Mouse (Mus musculus) midbrain, embryonic 15.5 days (tissue): ENCODE results near the gene Ttc7b. TPM values are rescaled to one million over a fixed set of nuclear protein-coding genes. Genes with fewer than 3 reads are reported as not detected.

Source experiments
- ATAC-seq: fragments of 200-750 bp; cut with Nextera tagmentation; replicated peaks from 2 replicates; pipeline ENCODE4 v1.8.0; 2017; ENCODE audit warnings: moderate TSS enrichment
- H3K27ac ChIP-seq: fragments of 300-500 bp; sonication (generic); 2 replicates; pipeline ENCODE4 v1.5.1; 2015; ENCODE audit warnings: mild to moderate bottlenecking, inconsistent platforms
- H3K27me3 ChIP-seq: fragments of 300-500 bp; sonication (generic); replicated peaks from 2 replicates; pipeline ENCODE4 v1.6.1; 2015; ENCODE audit warnings: inconsistent platforms
- H3K36me3 ChIP-seq: fragments of 300-500 bp; sonication (generic); replicated peaks from 2 replicates; pipeline ENCODE4 v1.6.1; 2015; ENCODE audit warnings: inconsistent platforms
- H3K4me1 ChIP-seq: fragments of 300-500 bp; sonication (generic); 2 replicates; pipeline ENCODE4 v1.6.1; 2015; ENCODE audit warnings: inconsistent platforms
- H3K4me2 ChIP-seq: fragments of 300-500 bp; sonication (generic); 2 replicates; pipeline ENCODE4 v1.6.1; 2015; ENCODE audit warnings: inconsistent platforms, mild to moderate bottlenecking, moderate library complexity
- H3K4me3 ChIP-seq: fragments of 300-500 bp; sonication (generic); 2 replicates; pipeline ENCODE4 v1.5.1; 2015; ENCODE audit warnings: mild to moderate bottlenecking, inconsistent platforms
- H3K9ac ChIP-seq: fragments of 300-500 bp; sonication (generic); 2 replicates; pipeline ENCODE4 v1.6.1; 2015; ENCODE audit warnings: mild to moderate bottlenecking, inconsistent platforms
- H3K9me3 ChIP-seq: fragments of 300-500 bp; sonication (generic); 2 replicates; pipeline ENCODE4 v1.6.1; 2016; ENCODE audit warnings: inconsistent platforms
- WGBS: fragments of 180-500 bp; shearing (Covaris S2); methylation state at CpG from one replicate; pipeline ENCODE4 v1.1.7; 2015; ENCODE audit warnings: mixed read lengths; 5-methylcytosine and 5-hydroxymethylcytosine counted together
- polyA plus RNA-seq: library from polyadenylated mRNA; unstranded; fragments of >200 nt; fragmentation: Nextera tagmentation; extraction: Ambion mirVana; gene quantifications from 2 replicates; pipeline ENCODE4 v1.2.1, GENCODE M21; 2015

Gene Ttc7b
- polyA plus RNA-seq, 1 experiment from 2014 or later: 9.7 TPM

GRCm38 (mm10) chr12:100480642-100481442, 39.8 kb downstream of the Ttc7b start:
- WGBS: 90% methylated on average over 15 of the region's 15 CpGs

GRCm38 (mm10) chr12:100479892-100480621, 40.6 kb downstream of the Ttc7b start:
- Histone ChIP-seq H3K27me3 (no peaks in the 10 kb centered on the region), H3K4me2 (no peak overlapping the region), H3K36me3 (no peaks in the 10 kb centered on the region), H3K4me1 (no peaks in the 10 kb centered on the region), H3K9ac (no peak overlapping the region), H3K27ac (no peak overlapping the region), H3K9me3 (no peaks in the 10 kb centered on the region), H3K4me3 (no peak overlapping the region)
- WGBS: 28% methylated on average over 7 of the region's 7 CpGs
- peak; percentile 79 for ATAC-seq

More at GRCm38 (mm10) chr12:100480642-100481442, 39.8 kb downstream of the Ttc7b start:
- Histone ChIP-seq H3K9ac (no peak overlapping the region), H3K27me3 (no peaks in the 10 kb centered on the region), H3K4me2 (no peak overlapping the region), H3K36me3 (peaks cover 3% of the 10 kb centered on the region; the same call in 1 of the 2 replicates), H3K4me1 (no peaks in the 10 kb centered on the region), H3K27ac (no peak overlapping the region), H3K9me3 (no peaks in the 10 kb centered on the region), H3K4me3 (no peak overlapping the region)
- ATAC-seq: peak; percentile 38; the same call in 1 of the 2 replicates

- no peaks in the 10 kb centered on the region for H3K36me3 ChIP-seq
- WGBS: 78% methylated on average over 10 of the region's 10 CpGs
Observed at GRCm38 (mm10) chr12:100479270-100479869, 41.3 kb downstream of the Ttc7b start.

GRCm38 (mm10) chr12:100478615-100479014, 42.0 kb downstream of the Ttc7b start:
- WGBS: 85% methylated on average over 6 of the region's 6 CpGs
- Histone ChIP-seq H3K4me2 (no peak overlapping the region), H3K4me1 (no peaks in the 10 kb centered on the region), H3K27me3 (no peaks in the 10 kb centered on the region), H3K36me3 (no peaks in the 10 kb centered on the region), H3K4me3 (no peak overlapping the region), H3K9me3 (no peaks in the 10 kb centered on the region), H3K27ac (no peak overlapping the region), H3K9ac (no peak overlapping the region)
- no peak for ATAC-seq

More at GRCm38 (mm10) chr12:100479270-100479869, 41.3 kb downstream of the Ttc7b start:
- no peak overlapping the region for H3K4me2 ChIP-seq
- no peaks in the 10 kb centered on the region for H3K9me3 ChIP-seq
- H3K9ac ChIP-seq: no peak overlapping the region
- no peak overlapping the region for H3K27ac ChIP-seq
- no peaks in the 10 kb centered on the region for H3K27me3 ChIP-seq
- H3K4me3 ChIP-seq: no peak overlapping the region
- 0 out of 2 replicates have a peak, but pooled peaks have one; percentile 9 for ATAC-seq
- H3K4me1 ChIP-seq: no peaks in the 10 kb centered on the region

- Histone ChIP-seq H3K4me2 (no peak overlapping the region), H3K36me3 (no peaks in the 10 kb centered on the region), H3K9ac (no peak overlapping the region), H3K4me1 (no peaks in the 10 kb centered on the region), H3K9me3 (no peaks in the 10 kb centered on the region), H3K4me3 (no peak overlapping the region), H3K27ac (no peak overlapping the region), H3K27me3 (no peaks in the 10 kb centered on the region)
- WGBS: 83% methylated on average over 6 of the region's 6 CpGs
- ATAC-seq: no peak
Observed at GRCm38 (mm10) chr12:100478151-100478550, 42.5 kb downstream of the Ttc7b start.

GRCm38 (mm10) chr12:100477474-100477873, 43.2 kb downstream of the Ttc7b start:
- no peak overlapping the region for H3K27ac ChIP-seq
- H3K9me3 ChIP-seq: no peaks in the 10 kb centered on the region
- no peak overlapping the region for H3K9ac ChIP-seq
- no peaks in the 10 kb centered on the region for H3K4me1 ChIP-seq
- no peak for ATAC-seq
- no peak overlapping the region for H3K4me2 ChIP-seq
- no peak overlapping the region for H3K4me3 ChIP-seq
- no peaks in the 10 kb centered on the region for H3K36me3 ChIP-seq
- 85% methylated on average over 6 of the region's 6 CpGs for WGBS
- H3K27me3 ChIP-seq: no peaks in the 10 kb centered on the region

GRCm38 (mm10) chr12:100476351-100476750, 44.3 kb downstream of the Ttc7b start:
- Histone ChIP-seq H3K27ac (no peak overlapping the region), H3K4me1 (no peaks in the 10 kb centered on the region), H3K9ac (no peak overlapping the region), H3K4me2 (no peak overlapping the region), H3K27me3 (no peaks in the 10 kb centered on the region), H3K9me3 (no peaks in the 10 kb centered on the region), H3K36me3 (no peaks in the 10 kb centered on the region), H3K4me3 (no peak overlapping the region)
- ATAC-seq: no peak

- H3K4me3 ChIP-seq: no peak overlapping the region
- H3K27ac ChIP-seq: no peak overlapping the region
- 92% methylated on average over 3 of the region's 3 CpGs for WGBS
- no peak overlapping the region for H3K9ac ChIP-seq
- ATAC-seq: no peak
- H3K36me3 ChIP-seq: no peaks in the 10 kb centered on the region
- H3K4me1 ChIP-seq: no peaks in the 10 kb centered on the region
- no peaks in the 10 kb centered on the region for H3K27me3 ChIP-seq
- H3K9me3 ChIP-seq: no peaks in the 10 kb centered on the region
- H3K4me2 ChIP-seq: no peak overlapping the region
Observed at GRCm38 (mm10) chr12:100475489-100475888, 45.1 kb downstream of the Ttc7b start.

GRCm38 (mm10) chr12:100474661-100475321, 45.8 kb downstream of the Ttc7b start:
- H3K9me3 ChIP-seq: no peaks in the 10 kb centered on the region
- ATAC-seq: no peak

GRCm38 (mm10) chr12:100470295-100470694, 50.3 kb downstream of the Ttc7b start:
- Histone ChIP-seq H3K9ac (no peak overlapping the region), H3K4me2 (no peak overlapping the region), H3K4me1 (no peaks in the 10 kb centered on the region), H3K27ac (no peak overlapping the region), H3K9me3 (no peaks in the 10 kb centered on the region), H3K27me3 (no peaks in the 10 kb centered on the region), H3K36me3 (0 out of 2 replicates have a peak, but pooled peaks cover 7% of the 10 kb centered on the region), H3K4me3 (no peak overlapping the region)
- ATAC-seq: no peak
- 88% methylated on average over 9 of the region's 9 CpGs for WGBS

More at GRCm38 (mm10) chr12:100474661-100475321, 45.8 kb downstream of the Ttc7b start:
- no peak overlapping the region for H3K9ac ChIP-seq
- no peaks in the 10 kb centered on the region for H3K36me3 ChIP-seq
- H3K4me2 ChIP-seq: no peak overlapping the region
- no peak overlapping the region for H3K27ac ChIP-seq
- WGBS: 91% methylated on average over 3 of the region's 3 CpGs
- no peak overlapping the region for H3K4me3 ChIP-seq
- H3K4me1 ChIP-seq: no peaks in the 10 kb centered on the region
- H3K27me3 ChIP-seq: no peaks in the 10 kb centered on the region

GRCm38 (mm10) chr12:100469503-100470293, 50.9 kb downstream of the Ttc7b start:
- Histone ChIP-seq H3K9me3 (no peaks in the 10 kb centered on the region), H3K4me1 (no peaks in the 10 kb centered on the region), H3K27ac (no peak overlapping the region), H3K36me3 (0 out of 2 replicates have a peak, but pooled peaks cover 7% of the 10 kb centered on the region), H3K4me2 (no peak overlapping the region), H3K4me3 (no peak overlapping the region), H3K27me3 (no peaks in the 10 kb centered on the region), H3K9ac (no peak overlapping the region)
- ATAC-seq: no peak
- WGBS: 80% methylated on average over 7 of the region's 7 CpGs
